Mouse (Mus musculus) cerebellum, adult 9-10 months (tissue): ENCODE data around the gene Pfpl.

Experiments
- DNase-seq: peaks from one replicate; pipeline ENCODE4 v3.0.0; 2022

The Pfpl gene

GRCm38 (mm10) chr19:12427605-12428004, at the start of gene Pfpl:
Gene Pfpl, plus strand, starts transcription at chr19:12427905.
- no peak for DNase-seq

GRCm38 (mm10) chr19:12386979-12387378, 40.7 kb upstream of the Pfpl start, which contains the start of gene Olfr1440:
Gene Olfr1440, plus strand, starts transcription at chr19:12387279.
- no peak for DNase-seq

- no peak for DNase-seq
Measured at GRCm38 (mm10) chr19:12413737-12414136, 14.0 kb upstream of the Pfpl start.

- DNase-seq: no peak
Measured at GRCm38 (mm10) chr19:12417361-12417760, 10.3 kb upstream of the Pfpl start, which contains the start of gene Olfr1441. Gene Olfr1441, plus strand, starts transcription at chr19:12417433.

GRCm38 (mm10) chr19:12418312-12418711, 9.4 kb upstream of the Pfpl start:
- no peak for DNase-seq

GRCm38 (mm10) chr19:12420555-12420954, 7.2 kb upstream of the Pfpl start:
- no peak for DNase-seq

- DNase-seq: no peak
Measured at GRCm38 (mm10) chr19:12421680-12422079, 6.0 kb upstream of the Pfpl start.

GRCm38 (mm10) chr19:12427101-12427500, 604 bp upstream of the Pfpl start:
- no peak for DNase-seq

- peak; percentile 31 for DNase-seq
Measured at GRCm38 (mm10) chr19:12433033-12433432, 5.3 kb downstream of the Pfpl start.

- DNase-seq: no peak
Measured at GRCm38 (mm10) chr19:12435011-12435416, 7.3 kb downstream of the Pfpl start.

GRCm38 (mm10) chr19:12435750-12436524, 8.2 kb downstream of the Pfpl start:
- no peak for DNase-seq

- DNase-seq: no peak
Measured at GRCm38 (mm10) chr19:12439581-12439980, 11.9 kb downstream of the Pfpl start.

- DNase-seq: no peak
Measured at GRCm38 (mm10) chr19:12440103-12440725, 12.5 kb downstream of the Pfpl start.

GRCm38 (mm10) chr19:12442560-12442959, 14.9 kb downstream of the Pfpl start:
- DNase-seq: no peak

GRCm38 (mm10) chr19:12445014-12445413, 17.3 kb downstream of the Pfpl start:
- DNase-seq: no peak

- DNase-seq: no peak
Measured at GRCm38 (mm10) chr19:12457401-12458066, 29.8 kb downstream of the Pfpl start.

- no peak for DNase-seq
Measured at GRCm38 (mm10) chr19:12459516-12459915, 31.8 kb downstream of the Pfpl start.

- DNase-seq: no peak
Measured at GRCm38 (mm10) chr19:12460282-12461249, 32.9 kb downstream of the Pfpl start, which contains the start of gene Mpeg1. Gene Mpeg1, plus strand, starts transcription at chr19:12460779.

- DNase-seq: no peak
Measured at GRCm38 (mm10) chr19:12462851-12463721, 35.4 kb downstream of the Pfpl start.

- no peak for DNase-seq
Measured at GRCm38 (mm10) chr19:12463722-12464035, 36.0 kb downstream of the Pfpl start.

GRCm38 (mm10) chr19:12464127-12464526, 36.4 kb downstream of the Pfpl start:
- DNase-seq: no peak

GRCm38 (mm10) chr19:12464674-12465073, 37.0 kb downstream of the Pfpl start:
- DNase-seq: no peak
